Mouse (Mus musculus): ENCODE measurements around the gene Sbsn. TPM values are rescaled to one million over a fixed set of nuclear protein-coding genes. Genes with fewer than 3 reads are reported as not detected.
"Not testable (repeated sequence)": the region's sequence is repeated elsewhere in the genome, so short reads cannot be mapped to it uniquely, and the experiment has no call there.

The Sbsn gene
- polyA plus RNA-seq, 1 experiment, result 0.97 TPM

DNA sequence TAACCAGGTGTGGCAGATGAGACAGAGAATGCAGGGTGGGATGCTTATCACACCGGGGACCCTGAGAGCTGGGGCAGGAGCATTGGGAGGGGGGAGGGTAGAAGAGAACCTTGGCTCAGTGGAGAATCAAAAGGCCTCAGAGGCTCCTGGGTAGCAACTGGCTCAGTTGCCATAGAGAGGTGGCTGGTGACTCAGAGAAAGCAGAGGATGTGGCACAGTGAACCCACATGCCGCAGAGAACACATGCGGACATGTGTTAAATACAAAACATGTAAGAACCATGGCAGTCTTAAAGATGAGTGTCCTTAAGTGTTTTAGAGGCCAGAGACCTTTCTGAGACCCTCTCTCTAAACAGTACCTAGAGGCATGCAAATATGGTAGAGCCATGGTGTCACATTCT, 15.1 kb upstream of the Sbsn start:
- TF ChIP-seq CTCF (IDR thresholded peaks at IDR 0.05; ENCODE audit: extremely low read depth, insufficient read depth, insufficient read length, insufficient replicate concordance) (no peak), POLR2A (IDR thresholded peaks at IDR 0.05; ENCODE audit: low read depth, low read length) (no peak)
- Histone ChIP-seq H3K36me3 (ENCODE audit: control insufficient read depth, insufficient read depth, low read length) (peaks cover 4% of the 10 kb centered on the region; the same call in 1 of the 2 replicates), H3K27ac (ENCODE audit: insufficient read depth, low read length) (no peak overlapping the region), H3K27me3 (ENCODE audit: control insufficient read depth, insufficient read depth, low read length) (no peaks in the 10 kb centered on the region), H3K4me3 (ENCODE audit: extremely low read depth, insufficient read depth, insufficient read length) (no peak overlapping the region), H3K4me1 (ENCODE audit: control insufficient read depth, insufficient read depth, insufficient read length) (no peaks in the 10 kb centered on the region)
- WGBS, result 78% methylated on average over 3 of the region's 3 CpGs
- DNase-seq (ENCODE audit: low read depth in 1 of 2, low spot score in 2 of 2), result no peak

- 22% methylated on average over 2 of the region's 2 CpGs for WGBS
- H3K4me3 ChIP-seq (ENCODE audit: extremely low read depth, insufficient read depth, insufficient read length); H3K4me1 ChIP-seq (ENCODE audit: control insufficient read depth, insufficient read depth, insufficient read length); H3K27ac ChIP-seq (ENCODE audit: insufficient read depth, low read length); H3K27me3 ChIP-seq (ENCODE audit: control insufficient read depth, insufficient read depth, low read length); H3K36me3 ChIP-seq (ENCODE audit: control insufficient read depth, insufficient read depth, low read length): not testable (repeated sequence)
- DNase-seq (ENCODE audit: low read depth in 1 of 2, low spot score in 2 of 2), result peak in 1 of 2 experiments; percentile 30
Measured at GRCm38 (mm10) chr7:30742570-30742969, 8.7 kb upstream of the Sbsn start.

DNA sequence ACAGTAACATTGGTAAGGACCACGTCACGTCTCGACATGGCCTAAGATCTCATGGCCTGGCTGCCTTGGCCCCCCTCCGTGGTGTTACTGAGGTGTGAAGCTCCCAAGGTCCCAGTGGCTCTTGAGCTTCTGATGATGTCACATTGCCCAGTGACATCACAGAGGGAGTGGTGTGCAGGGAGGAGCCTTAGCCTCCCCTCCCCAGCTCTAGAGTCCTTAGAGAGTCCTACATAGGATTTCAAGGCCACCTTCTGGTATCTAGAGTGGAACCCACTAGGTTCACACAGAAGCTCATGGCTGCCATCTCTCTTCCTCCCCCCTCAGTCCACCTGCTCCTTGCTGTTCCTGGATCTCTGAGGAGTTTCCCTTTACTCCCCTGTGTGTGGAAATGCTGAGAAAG, 7.7 kb upstream of the Sbsn start, which contains the start of gene Gapdhs:
Gapdhs (minus strand) TSS at position 65 of the 400 bp plus-strand sequence.
- 85% methylated on average over 3 of the region's 4 CpGs for WGBS
- H3K4me1 ChIP-seq (ENCODE audit: control insufficient read depth, insufficient read depth, insufficient read length); H3K27ac ChIP-seq (ENCODE audit: insufficient read depth, low read length); DNase-seq (ENCODE audit: low read depth in 1 of 2, low spot score in 2 of 2); H3K4me3 ChIP-seq (ENCODE audit: extremely low read depth, insufficient read depth, insufficient read length); H3K36me3 ChIP-seq (ENCODE audit: control insufficient read depth, insufficient read depth, low read length); H3K27me3 ChIP-seq (ENCODE audit: control insufficient read depth, insufficient read depth, low read length): not testable (repeated sequence)

GRCm38 (mm10) chr7:30744022-30744598, 7.2 kb upstream of the Sbsn start:
- no peak for TF ChIP-seq CTCF (IDR thresholded peaks at IDR 0.05; ENCODE audit: extremely low read depth, insufficient read depth, insufficient read length, insufficient replicate concordance)
- TF ChIP-seq POLR2A (IDR thresholded peaks at IDR 0.05; ENCODE audit: low read depth, low read length), result no peak
- no peak for DNase-seq (ENCODE audit: low read depth in 1 of 2, low spot score in 2 of 2)
- WGBS, result 60% methylated on average over 4 of the region's 4 CpGs
- H3K27ac ChIP-seq (ENCODE audit: insufficient read depth, low read length), result no peak overlapping the region
- peaks cover 4% of the 10 kb centered on the region; the same call in 1 of the 2 replicates for H3K4me1 ChIP-seq (ENCODE audit: control insufficient read depth, insufficient read depth, insufficient read length)
- H3K27me3 ChIP-seq (ENCODE audit: control insufficient read depth, insufficient read depth, low read length), result no peaks in the 10 kb centered on the region
- no peak overlapping the region for H3K4me3 ChIP-seq (ENCODE audit: extremely low read depth, insufficient read depth, insufficient read length)
- H3K36me3 ChIP-seq (ENCODE audit: control insufficient read depth, insufficient read depth, low read length), result no peaks in the 10 kb centered on the region

- no peak for TF ChIP-seq POLR2A (IDR thresholded peaks at IDR 0.05; ENCODE audit: low read depth, low read length)
- TF ChIP-seq CTCF (IDR thresholded peaks at IDR 0.05; ENCODE audit: extremely low read depth, insufficient read depth, insufficient read length, insufficient replicate concordance), result no peak
- no peak overlapping the region for H3K27ac ChIP-seq (ENCODE audit: insufficient read depth, low read length)
- WGBS, result 77% methylated on average over 7 of the region's 7 CpGs
Measured at GRCm38 (mm10) chr7:30747525-30748204, 3.6 kb upstream of the Sbsn start.

GRCm38 (mm10) chr7:30749824-30750606, 1.3 kb upstream of the Sbsn start:
- no peak for TF ChIP-seq POLR2A (IDR thresholded peaks at IDR 0.05; ENCODE audit: low read depth, low read length)
- no peak for TF ChIP-seq CTCF (IDR thresholded peaks at IDR 0.05; ENCODE audit: extremely low read depth, insufficient read depth, insufficient read length, insufficient replicate concordance)
- DNase-seq (ENCODE audit: low read depth in 1 of 2, low spot score in 2 of 2), result no peak

More at GRCm38 (mm10) chr7:30747525-30748204, 3.6 kb upstream of the Sbsn start:
- no peak overlapping the region for H3K4me3 ChIP-seq (ENCODE audit: extremely low read depth, insufficient read depth, insufficient read length)
- DNase-seq (ENCODE audit: low read depth in 1 of 2, low spot score in 2 of 2), result no peak
- H3K27me3 ChIP-seq (ENCODE audit: control insufficient read depth, insufficient read depth, low read length), result no peaks in the 10 kb centered on the region
- no peaks in the 10 kb centered on the region for H3K4me1 ChIP-seq (ENCODE audit: control insufficient read depth, insufficient read depth, insufficient read length)
- H3K36me3 ChIP-seq (ENCODE audit: control insufficient read depth, insufficient read depth, low read length), result no peaks in the 10 kb centered on the region

GRCm38 (mm10) chr7:30757001-30757400, 5.7 kb downstream of the Sbsn start:
- WGBS, result 65% methylated on average over 3 of the region's 3 CpGs
- Histone ChIP-seq H3K36me3 (ENCODE audit: control insufficient read depth, insufficient read depth, low read length) (0 out of 2 replicates have a peak, but pooled peaks cover 1% of the 10 kb centered on the region), H3K4me3 (ENCODE audit: extremely low read depth, insufficient read depth, insufficient read length) (no peak overlapping the region), H3K4me1 (ENCODE audit: control insufficient read depth, insufficient read depth, insufficient read length) (no peaks in the 10 kb centered on the region), H3K27me3 (ENCODE audit: control insufficient read depth, insufficient read depth, low read length) (no peaks in the 10 kb centered on the region), H3K27ac (ENCODE audit: insufficient read depth, low read length) (no peak overlapping the region)
- DNase-seq (ENCODE audit: low read depth in 1 of 2, low spot score in 2 of 2), result no peak
- TF ChIP-seq CTCF (IDR thresholded peaks at IDR 0.05; ENCODE audit: extremely low read depth, insufficient read depth, insufficient read length, insufficient replicate concordance) (no peak), POLR2A (IDR thresholded peaks at IDR 0.05; ENCODE audit: low read depth, low read length) (no peak)

More at GRCm38 (mm10) chr7:30749824-30750606, 1.3 kb upstream of the Sbsn start:
- no peaks in the 10 kb centered on the region for H3K36me3 ChIP-seq (ENCODE audit: control insufficient read depth, insufficient read depth, low read length)
- H3K27ac ChIP-seq (ENCODE audit: insufficient read depth, low read length), result no peak overlapping the region
- H3K4me1 ChIP-seq (ENCODE audit: control insufficient read depth, insufficient read depth, insufficient read length), result no peaks in the 10 kb centered on the region
- no peaks in the 10 kb centered on the region for H3K27me3 ChIP-seq (ENCODE audit: control insufficient read depth, insufficient read depth, low read length)
- no peak overlapping the region for H3K4me3 ChIP-seq (ENCODE audit: extremely low read depth, insufficient read depth, insufficient read length)
- 88% methylated on average over 13 of the region's 13 CpGs for WGBS

Measured in spleen, adult 2 months (tissue).